In genomic region chr12:99329301-99330257, GRCm38 (mm10) we compare ENCODE assay signal across 9 mouse cellular contexts.
DNase-seq lines count a peak whose midpoint lies in the region; ATAC-seq lines count a peak whose summit lies in the region.
"Had no signal": no experiment of that assay in that cellular context is flagged by ENCODE, and none has a peak within 500 bp of the region (broad histone marks: within the 10 kb centered on the region; RNA-seq: fewer than 3 reads in every experiment).

No protein-coding gene starts in this region.

- no peak for DNase-seq in cerebellum, postnatal 4 days (ENCODE audit: low spot score in 2 of 2)
- peak; percentile 61 for DNase-seq in brain, adult 2 months (ENCODE audit: low read depth, low spot score)
- DNase-seq in hindbrain, embryonic 14.5 days (ENCODE audit: low spot score): no peak
- DNase-seq in left cerebral cortex, adult 9 months (ENCODE audit: low spot score in 2 of 2): no peak
- no peak for DNase-seq in gastrocnemius, postnatal 14 days
- no peak for DNase-seq in layer of hippocampus, postnatal 36 days
- DNase-seq: layer of hippocampus, adult 9-11 months had no signal

- intact Hi-C loops in gastrocnemius, postnatal 14 days (cut with DNase I; ENCODE audit: low total_unique reads): no loop called here

- no peaks in the 10 kb centered on the region for H3K9me3 ChIP-seq in hindbrain, embryonic 14.5 days (ENCODE audit: control insufficient read depth, low read length)
- H3K9me3 ChIP-seq in neural tube, embryonic 14.5 days (ENCODE audit: control insufficient read depth, low read length): no peaks in the 10 kb centered on the region

- WGBS in hindbrain, embryonic 14.5 days: 4% methylated on average over 20 of the region's 20 CpGs
- 7% methylated on average over 20 of the region's 20 CpGs for WGBS in neural tube, embryonic 14.5 days

- no peak overlapping the region for H3K9ac ChIP-seq in hindbrain, embryonic 14.5 days
- no peak overlapping the region for H3K9ac ChIP-seq in neural tube, embryonic 14.5 days (replicated peaks; ENCODE audit: low read depth, low read length)

- H3K4me2 ChIP-seq in hindbrain, embryonic 14.5 days (replicated peaks): no peak overlapping the region
- H3K4me2 ChIP-seq in neural tube, embryonic 14.5 days (ENCODE audit: low read depth, low read length): no peak overlapping the region

- H3K27ac ChIP-seq in hindbrain, embryonic 14.5 days: peak overlapping the region; percentile 30
- 0 out of 2 replicates have a peak overlapping the region, but pooled peaks have one; percentile 16 for H3K27ac ChIP-seq in neural tube, embryonic 14.5 days (ENCODE audit: low read depth, low read length)

- H3K4me1 ChIP-seq in hindbrain, embryonic 14.5 days (replicated peaks; ENCODE audit: control insufficient read depth, insufficient read depth, low read length): peaks cover 50% of the 10 kb centered on the region
- H3K4me1 ChIP-seq in neural tube, embryonic 14.5 days (ENCODE audit: control insufficient read depth, insufficient read depth, low read length): peaks cover 34% of the 10 kb centered on the region

- no peaks in the 10 kb centered on the region for H3K36me3 ChIP-seq in hindbrain, embryonic 14.5 days (replicated peaks; ENCODE audit: control insufficient read depth, insufficient read depth)
- no peaks in the 10 kb centered on the region for H3K36me3 ChIP-seq in neural tube, embryonic 14.5 days (ENCODE audit: control insufficient read depth, insufficient read depth, low read length)

- H3K4me3 ChIP-seq in hindbrain, embryonic 14.5 days (replicated peaks; ENCODE audit: low read length): no peak overlapping the region
- H3K4me3 ChIP-seq in neural tube, embryonic 14.5 days (ENCODE audit: low read depth, low read length): no peak overlapping the region

- no peaks in the 10 kb centered on the region for H3K27me3 ChIP-seq in hindbrain, embryonic 14.5 days (ENCODE audit: control insufficient read depth, insufficient read depth, low read length)
- no peaks in the 10 kb centered on the region for H3K27me3 ChIP-seq in neural tube, embryonic 14.5 days (ENCODE audit: control insufficient read depth, insufficient read depth, low read length)

- ATAC-seq in cerebellum, adult (ENCODE audit: insufficient number of reproducible peaks, low FRiP score, low TSS enrichment): peak; percentile 29; the same call in 1 of the 2 replicates
- peak; percentile 56; the same call in 1 of the 2 replicates for ATAC-seq in hindbrain, embryonic 14.5 days (ENCODE audit: low FRiP score)
- ATAC-seq in neural tube, embryonic 14.5 days (ENCODE audit: low read depth): peak; percentile 49; the same call in 1 of the 2 replicates
